Mouse (Mus musculus) embryo, embryonic 9.5 days (tissue): ENCODE data around the gene Lsm10.

ENCODE experiments used
- DNase-seq: peaks from one replicate; pipeline ENCODE4 v3.0.0-alpha.2; 2017; ENCODE audit errors: extremely low spot score

The Lsm10 gene

DNA sequence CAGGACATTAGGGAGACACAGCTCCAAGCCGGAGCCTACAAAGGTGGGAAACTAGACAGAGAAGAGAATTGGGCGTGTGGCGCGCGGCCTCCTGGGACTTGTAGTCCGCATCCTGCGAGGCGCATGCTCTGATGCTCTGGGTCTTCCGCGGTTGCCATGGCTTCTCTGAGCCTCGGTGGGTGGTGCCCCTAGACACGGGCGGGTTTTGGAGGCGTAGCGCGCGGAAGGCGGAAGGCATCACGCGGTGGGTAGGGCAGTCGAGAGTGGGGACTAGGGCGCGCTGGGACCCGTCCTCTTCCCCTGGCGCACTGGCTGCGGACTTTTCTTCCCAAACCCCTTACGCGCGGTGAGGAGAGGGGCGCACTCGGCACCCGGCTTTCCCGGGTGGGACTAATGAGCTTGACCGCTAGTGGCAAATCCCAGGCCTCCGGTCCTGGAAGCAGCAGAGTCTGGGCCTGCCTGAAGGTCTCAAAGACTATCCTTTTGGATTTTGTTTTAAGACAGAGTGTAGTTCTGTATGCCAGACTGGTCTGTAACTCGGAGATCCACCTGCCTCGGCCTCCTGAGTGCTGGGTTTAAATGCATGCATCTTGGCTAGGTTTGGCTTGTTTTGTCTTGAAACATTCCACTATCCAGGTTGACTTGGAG lies at the start of gene Lsm10:
Lsm10 (plus strand) TSS at position 160 of the 648 bp plus-strand sequence.
- DNase-seq = peak; percentile 92

DNA sequence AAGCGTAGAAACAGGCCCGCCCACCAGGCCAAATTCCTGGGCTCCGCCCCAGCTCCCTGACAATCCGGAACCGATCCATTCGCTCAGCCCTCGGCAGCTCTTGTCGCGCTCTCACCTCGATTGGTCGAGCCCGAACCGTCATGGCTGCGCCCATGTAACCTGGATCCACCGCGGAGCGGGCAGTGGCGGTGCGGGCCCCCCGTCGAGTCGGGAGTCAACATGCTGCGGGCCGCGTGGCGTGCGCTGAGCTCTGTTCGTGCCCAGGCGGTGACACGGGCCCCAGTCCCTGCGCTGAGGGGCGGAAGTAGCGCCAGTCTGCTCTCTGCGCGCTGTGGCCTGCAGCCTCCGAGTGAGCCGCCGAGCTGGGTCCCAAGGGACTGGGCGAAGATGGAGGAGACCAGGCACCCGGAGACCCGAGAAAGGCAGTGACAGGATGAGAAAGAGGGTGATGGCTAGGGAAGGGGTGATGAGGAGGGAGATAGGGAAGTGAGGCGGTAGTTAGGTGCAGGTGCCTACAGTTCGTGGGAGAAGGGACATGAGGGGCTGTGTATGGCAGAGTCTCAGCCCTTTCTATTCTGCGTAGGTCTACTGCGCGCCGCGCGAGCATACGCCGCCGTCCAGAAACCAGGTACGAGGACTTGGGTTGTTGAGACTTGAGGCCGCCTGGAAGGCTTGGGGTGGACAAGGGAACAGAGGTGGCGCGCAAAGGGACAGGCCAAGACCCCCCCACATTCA lies 49.4 kb upstream of the Lsm10 start, which contains the start of gene Mrps15:
Mrps15 (plus strand) TSS at position 75 of the 735 bp plus-strand sequence.
- peak; percentile 91 for DNase-seq

GRCm38 (mm10) chr4:126051617-126052016 lies 44.8 kb upstream of the Lsm10 start:
- no peak for DNase-seq

DNA sequence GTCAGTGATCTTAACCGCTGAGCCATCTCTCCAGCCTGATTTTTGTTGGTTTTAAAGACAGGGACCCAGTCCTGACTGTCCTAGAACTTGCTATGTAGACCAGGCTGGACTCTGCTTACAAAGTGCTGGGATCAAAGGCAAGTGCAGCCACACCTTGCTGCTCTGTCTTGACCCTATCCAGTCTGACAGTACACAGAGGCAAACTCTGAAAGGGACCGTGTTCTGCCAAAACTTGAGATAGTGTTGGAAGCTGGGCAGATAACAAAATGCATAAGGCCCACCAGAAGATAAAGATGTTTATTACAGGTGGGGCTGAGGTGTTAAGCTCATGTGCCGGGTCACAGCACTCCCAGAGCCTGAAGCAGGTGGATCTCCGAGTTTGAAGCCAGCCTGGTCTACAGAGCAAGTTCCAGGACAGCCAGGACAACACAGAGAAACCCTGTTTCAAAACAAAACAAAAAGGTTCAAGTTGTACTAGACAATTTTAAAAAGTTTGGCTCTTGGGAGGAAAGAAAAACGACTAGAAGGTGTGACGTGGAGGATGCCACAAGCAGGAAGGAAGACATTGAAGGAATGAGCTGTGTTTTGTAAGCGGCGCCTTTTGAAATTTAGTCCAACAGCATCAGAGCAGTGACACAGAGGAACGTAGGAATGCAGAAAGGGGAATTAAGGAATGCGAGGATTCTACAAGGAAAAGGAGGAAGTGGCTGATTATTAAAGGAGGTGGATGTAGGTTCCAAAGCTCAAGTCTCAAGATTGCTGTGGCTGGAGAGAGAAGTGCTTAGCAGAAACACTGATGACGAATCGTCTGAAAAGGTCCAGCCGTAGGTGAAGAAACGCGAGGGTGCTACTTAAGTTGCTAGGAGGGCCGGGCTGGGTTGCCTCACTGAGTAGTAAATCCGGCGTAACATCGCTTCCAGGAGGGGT lies 39.0 kb upstream of the Lsm10 start:
- DNase-seq = no peak

DNA sequence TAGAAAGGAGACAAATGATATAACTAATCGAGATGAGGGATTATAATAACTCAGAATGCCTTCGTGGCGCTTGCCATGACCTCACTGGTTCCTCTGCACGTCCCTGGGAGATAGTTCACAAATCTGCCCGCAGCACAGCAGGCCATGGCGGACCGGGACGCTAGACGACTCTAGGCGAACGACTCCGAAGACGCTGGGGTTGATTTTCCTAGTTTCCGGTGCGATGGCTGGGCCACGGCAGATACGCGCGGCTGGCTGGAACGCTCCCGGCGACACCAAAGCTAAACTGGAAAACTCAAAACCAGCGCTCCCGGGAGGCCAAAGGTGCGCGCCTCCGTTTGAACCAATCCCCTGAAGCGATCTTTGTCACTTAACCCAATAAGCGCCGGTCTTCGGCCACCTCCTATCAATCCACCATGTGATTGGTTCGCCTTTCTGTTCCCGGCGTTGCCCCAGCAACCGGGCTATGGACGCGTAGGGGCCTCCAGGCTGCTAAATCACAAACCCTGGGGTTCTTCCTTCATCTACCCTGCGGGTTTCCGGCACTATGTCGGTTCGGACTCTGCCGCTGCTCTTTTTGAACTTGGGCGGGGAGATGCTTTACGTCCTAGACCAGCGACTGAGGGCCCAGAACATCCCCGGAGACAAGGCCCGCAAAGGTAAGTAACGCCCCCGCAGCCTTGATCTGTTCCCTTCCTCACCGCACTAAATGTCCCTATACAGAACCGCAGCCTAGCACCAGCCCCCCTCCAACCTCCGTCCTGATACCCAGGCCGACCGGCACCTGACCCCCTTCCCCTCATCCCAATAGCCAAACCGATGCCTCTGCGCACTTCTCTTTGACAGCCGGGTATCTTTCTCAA lies 38.1 kb upstream of the Lsm10 start, which contains the start of gene Oscp1:
Oscp1 (plus strand) TSS at position 432 of the 863 bp plus-strand sequence.
- DNase-seq = peak; percentile 90

- no peak for DNase-seq
These were observed 37.4 kb upstream of the Lsm10 start for GRCm38 (mm10) chr4:126058997-126059362.

DNA sequence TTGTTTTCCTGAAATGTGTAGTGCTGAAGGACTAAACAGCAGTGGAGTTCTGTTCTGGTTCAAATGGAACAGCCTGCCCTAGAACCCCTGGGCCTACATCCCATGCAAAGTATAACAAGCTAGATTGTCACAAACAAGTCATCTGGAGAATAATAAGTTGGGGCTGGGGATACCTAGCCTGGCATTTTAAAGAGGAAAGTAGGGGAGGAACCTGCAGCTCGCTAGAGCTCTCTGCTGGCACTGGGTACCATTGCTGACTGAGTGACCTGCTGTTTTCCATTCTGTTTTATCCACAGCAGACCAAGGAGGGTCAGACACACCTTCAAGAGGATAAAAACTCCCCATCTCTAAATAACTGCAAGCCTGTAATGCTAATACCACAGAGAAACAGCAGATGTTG lies 33.6 kb upstream of the Lsm10 start:
- no peak for DNase-seq

- no peak for DNase-seq
These were observed 31.2 kb upstream of the Lsm10 start for GRCm38 (mm10) chr4:126065241-126065640.

DNA sequence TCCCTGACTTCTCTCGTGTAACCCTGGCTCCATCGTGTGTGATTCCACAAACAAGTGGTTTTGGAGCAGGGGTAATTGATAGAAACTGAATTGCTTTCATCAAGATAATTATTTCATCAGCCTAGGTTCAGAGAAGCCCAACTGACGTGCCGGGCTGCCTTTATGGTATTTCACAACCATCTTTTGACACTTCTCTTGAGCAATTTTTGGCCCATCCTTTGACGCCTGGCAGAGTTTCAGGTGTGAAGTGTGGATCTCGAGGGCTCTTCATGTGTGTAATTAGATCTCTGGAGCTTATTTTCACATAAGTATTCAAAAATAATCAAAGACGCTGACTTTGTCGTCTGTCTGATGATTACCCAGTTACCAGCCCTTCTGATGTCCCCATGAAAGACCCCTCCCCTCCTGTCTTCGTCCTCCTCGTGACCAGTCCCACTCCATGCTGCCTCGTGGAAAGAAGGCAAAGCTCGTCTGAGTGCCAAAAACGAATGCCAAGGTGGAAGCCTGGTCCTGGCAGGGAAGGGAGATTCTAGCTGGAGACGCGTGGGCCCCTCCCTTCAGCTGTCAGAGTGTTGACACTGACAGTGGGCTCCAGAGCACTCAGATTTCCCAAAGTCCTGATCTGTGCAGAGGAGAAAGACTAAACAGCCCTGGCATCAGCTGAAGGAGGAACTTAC lies 28.9 kb upstream of the Lsm10 start:
- DNase-seq = no peak

- no peak for DNase-seq
These were observed 27.6 kb upstream of the Lsm10 start for GRCm38 (mm10) chr4:126068842-126069241.

DNA sequence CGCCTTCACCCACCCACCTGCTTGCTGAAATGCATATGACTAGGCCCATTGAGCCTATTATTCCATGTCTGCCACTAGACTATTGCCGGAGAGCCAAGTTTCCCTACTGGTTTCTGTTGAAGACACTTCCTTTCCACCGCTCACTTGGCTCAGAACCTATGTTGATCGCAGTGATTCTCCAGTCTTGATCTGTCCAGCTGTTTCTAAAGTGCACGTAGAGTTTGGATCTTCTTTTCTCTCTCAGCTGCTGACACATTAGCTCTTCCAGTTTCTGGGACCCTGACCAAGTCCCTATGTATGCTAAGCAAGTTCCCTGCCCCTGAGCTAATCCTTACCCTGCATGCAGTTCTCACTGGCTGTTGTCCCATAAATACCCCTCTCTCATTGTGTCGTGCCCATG lies 18.6 kb upstream of the Lsm10 start:
- no peak for DNase-seq

DNA sequence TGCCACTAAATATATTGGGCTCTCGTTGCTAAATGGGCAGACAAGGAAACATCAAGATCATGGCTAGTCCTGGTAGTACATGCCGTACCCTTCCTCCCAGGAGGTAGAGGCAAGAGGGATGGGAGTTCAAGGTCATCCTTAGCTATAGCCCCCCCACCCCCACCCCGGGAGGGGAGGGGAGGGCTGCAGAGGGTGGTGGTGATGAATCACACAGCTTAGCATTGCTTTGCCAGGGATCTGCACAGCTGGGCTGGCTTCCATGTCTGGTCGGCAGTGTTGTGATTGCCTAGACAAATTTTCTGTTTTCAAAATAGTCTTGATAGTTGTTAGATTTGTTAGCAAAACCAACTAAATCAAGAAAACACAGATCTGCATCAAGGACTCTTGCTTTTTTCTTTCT lies 17.2 kb upstream of the Lsm10 start:
- no peak for DNase-seq

- no peak for DNase-seq
These were observed 14.8 kb upstream of the Lsm10 start for GRCm38 (mm10) chr4:126081601-126082000.

DNA sequence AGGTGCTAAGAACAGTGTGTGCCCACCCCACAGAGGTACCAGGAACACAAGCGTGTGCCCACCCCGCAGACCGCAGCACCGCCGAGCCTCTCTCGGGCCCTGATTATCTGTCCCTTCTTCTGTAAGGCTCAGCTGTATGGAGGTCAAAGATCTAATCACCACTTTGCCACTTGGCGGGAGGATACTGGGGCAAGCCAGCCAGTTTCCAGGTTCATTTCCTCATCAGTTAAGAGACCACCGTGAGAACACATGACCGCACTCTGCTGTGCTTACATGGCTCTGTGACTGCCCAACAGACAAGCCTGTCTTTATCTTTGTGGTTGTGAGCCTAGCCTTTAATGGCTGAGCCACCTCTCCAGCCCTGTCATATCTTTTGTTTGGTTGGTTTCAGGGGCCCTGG lies 13.4 kb upstream of the Lsm10 start:
- no peak for DNase-seq

DNA sequence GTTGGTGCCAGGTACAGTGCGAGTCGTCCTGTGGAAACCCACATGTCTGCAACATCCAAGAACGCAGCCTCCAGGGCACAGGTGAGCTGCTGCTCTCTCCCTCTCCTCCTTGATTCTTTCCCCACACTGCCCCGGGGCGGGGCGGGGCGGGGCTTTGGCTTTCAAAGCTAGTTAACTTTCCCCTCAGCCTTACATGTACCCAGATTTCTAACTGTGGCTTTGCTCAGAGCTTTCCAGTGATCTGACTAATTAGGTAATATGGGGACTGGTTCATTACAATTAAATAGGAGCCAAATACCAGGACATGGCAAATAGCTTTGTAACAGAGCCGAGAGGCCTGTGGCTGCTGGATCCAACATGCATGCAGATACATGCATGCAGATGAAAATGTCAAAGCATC lies 12.0 kb upstream of the Lsm10 start:
- no peak for DNase-seq

DNA sequence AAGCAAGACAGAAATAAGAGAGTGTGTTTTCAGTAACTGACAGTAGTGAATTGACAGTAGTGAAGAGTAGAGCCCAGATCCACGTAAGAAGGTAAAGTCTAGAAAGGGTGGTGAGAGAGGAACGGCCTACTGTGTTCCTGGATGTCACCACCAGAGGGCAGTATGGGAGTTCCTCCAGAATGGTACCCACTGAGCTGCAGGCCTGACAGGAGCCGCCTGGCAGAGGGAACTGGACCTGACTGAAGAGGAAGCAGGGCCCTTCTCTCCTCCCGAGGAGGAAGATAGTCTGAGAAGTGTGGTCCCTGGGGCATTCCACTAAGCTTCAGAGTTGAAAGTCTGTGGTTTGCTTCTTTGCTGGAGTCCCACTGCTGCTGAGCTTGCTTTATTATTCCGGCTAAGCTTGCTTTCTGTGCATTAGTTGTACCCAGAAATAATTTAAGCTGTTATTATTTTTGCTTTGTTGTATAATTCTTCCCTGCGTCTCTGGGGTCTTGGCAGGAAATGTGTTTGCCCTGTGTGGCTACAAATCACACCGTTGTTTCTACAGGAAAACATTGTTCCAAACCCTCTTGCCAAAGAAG lies 10.3 kb upstream of the Lsm10 start:
- DNase-seq = peak; percentile 79

GRCm38 (mm10) chr4:126090101-126090847 lies 6.1 kb upstream of the Lsm10 start:
- no peak for DNase-seq

GRCm38 (mm10) chr4:126090848-126091124 lies 5.6 kb upstream of the Lsm10 start:
- DNase-seq = no peak

DNA sequence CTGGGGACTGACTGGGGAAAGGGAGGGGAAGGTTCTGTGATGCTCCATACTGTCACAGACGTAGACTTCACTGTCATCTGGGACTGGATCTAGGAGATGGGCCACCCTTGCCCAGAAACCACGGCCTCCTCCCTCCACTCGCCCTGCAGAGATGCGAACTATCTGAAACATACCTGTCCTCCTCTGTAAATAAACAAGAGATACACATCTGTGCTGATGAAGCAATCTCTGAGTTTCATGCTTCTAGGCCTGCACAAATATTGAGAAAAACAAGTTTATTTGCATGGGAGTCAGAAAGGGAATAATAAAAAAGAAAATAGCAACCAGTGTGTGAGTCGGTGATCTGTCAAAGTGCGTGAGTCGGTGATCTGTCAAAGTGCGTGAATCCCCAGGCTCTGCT lies 4.5 kb upstream of the Lsm10 start:
- no peak for DNase-seq
